Mouse (Mus musculus) small intestine, adult 2 months (tissue): ENCODE measurements at regions not wholly inside any gene's neighbourhood (a gene's known extent, or its start where the extent isn't known, plus 50 kb on each side); places are given as distances from the start of the nearest gene placed in this dataset.

Experiments
- H3K27ac ChIP-seq: fragments of 200-500 bp; 2 replicates; pipeline ENCODE4 v1.5.1; 2012; ENCODE audit warnings: low read depth, low read length, control low read depth, inconsistent platforms; ENCODE audit not compliant: insufficient read depth
- H3K27me3 ChIP-seq: fragments of 200-500 bp; 2 replicates; pipeline ENCODE4 v1.6.1; 2012; ENCODE audit warnings: mild to moderate bottlenecking, moderate library complexity, low read length, inconsistent platforms; ENCODE audit not compliant: control insufficient read depth, insufficient read depth
- H3K36me3 ChIP-seq: fragments of 200-500 bp; 2 replicates; pipeline ENCODE4 v1.6.1; 2012; ENCODE audit warnings: mild to moderate bottlenecking, low read length, control low read depth, inconsistent platforms; ENCODE audit not compliant: control insufficient read depth, insufficient read depth
- H3K4me1 ChIP-seq: fragments of 200-500 bp; 2 replicates; pipeline ENCODE4 v1.6.1; 2012; ENCODE audit warnings: low read length, inconsistent platforms, mixed read lengths; ENCODE audit not compliant: control insufficient read depth, insufficient read depth, insufficient read length
- H3K4me3 ChIP-seq: fragments of 200-500 bp; 2 replicates; pipeline ENCODE4 v1.5.1; 2012; ENCODE audit warnings: low read depth, mild to moderate bottlenecking, control low read depth, inconsistent platforms, low read length, moderate library complexity
- CTCF ChIP-seq: fragments of 200-500 bp; IDR thresholded peaks from 2 replicates; pipeline ENCODE4 v1.5.1; 2012; ENCODE audit warnings: low read depth, mild to moderate bottlenecking, control low read depth, inconsistent platforms, low read length, moderate library complexity, mixed read lengths; ENCODE audit not compliant: insufficient replicate concordance, insufficient read length; ENCODE audit errors: extremely low read depth
- POLR2A ChIP-seq: fragments of 200-500 bp; IDR thresholded peaks from 2 replicates; pipeline ENCODE4 v1.6.1; 2012; ENCODE audit warnings: low read depth, mild to moderate bottlenecking, control low read depth, inconsistent platforms, low read length, moderate library complexity
- WGBS: fragments of 180-500 bp; shearing (Covaris S2); methylation state at CpG from one replicate; pipeline ENCODE4 v1.1.7; 2018; 5-methylcytosine and 5-hydroxymethylcytosine counted together

GRCm38 (mm10) chr2:117019552-117019951 lies 101.6 kb upstream of the Spred1 start:
- H3K27ac ChIP-seq = no peak overlapping the region
- 69% methylated on average over 1 of the region's 1 CpGs for WGBS

DNA sequence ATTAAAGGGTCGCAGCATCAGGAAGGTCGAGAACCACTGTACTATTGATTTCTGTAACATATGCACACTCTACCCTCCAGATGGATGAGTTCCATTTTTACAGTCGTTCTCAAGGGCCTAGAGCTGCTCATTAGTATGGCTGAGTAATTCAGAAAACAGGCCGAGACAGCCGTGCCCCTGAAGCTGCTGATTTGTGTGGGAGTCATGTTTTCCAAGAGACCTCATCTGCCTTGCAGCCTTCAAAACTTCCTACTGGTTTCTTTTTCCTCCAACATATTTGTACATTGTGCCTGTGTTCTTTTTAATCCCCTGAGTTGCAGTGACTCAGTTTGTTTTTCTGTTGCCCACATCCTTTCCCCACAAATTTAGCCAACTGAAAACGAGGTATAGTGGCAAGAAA lies 99.4 kb upstream of the Spred1 start:
- 59% methylated on average over 6 of the region's 6 CpGs for WGBS
- Histone ChIP-seq H3K4me1 (no peaks in the 10 kb centered on the region; the same call in 1 of the 2 replicates), H3K36me3 (no peaks in the 10 kb centered on the region), H3K27ac (no peak overlapping the region), H3K4me3 (no peak overlapping the region), H3K27me3 (no peaks in the 10 kb centered on the region)
- TF ChIP-seq CTCF (no peak), POLR2A (no peak)

More at GRCm38 (mm10) chr2:117019552-117019951, 101.6 kb upstream of the Spred1 start:
- no peaks in the 10 kb centered on the region for H3K36me3 ChIP-seq
- TF ChIP-seq CTCF (no peak), POLR2A (no peak)
- no peak overlapping the region for H3K4me3 ChIP-seq
- no peaks in the 10 kb centered on the region; the same call in 1 of the 2 replicates for H3K4me1 ChIP-seq
- H3K27me3 ChIP-seq = no peaks in the 10 kb centered on the region

DNA sequence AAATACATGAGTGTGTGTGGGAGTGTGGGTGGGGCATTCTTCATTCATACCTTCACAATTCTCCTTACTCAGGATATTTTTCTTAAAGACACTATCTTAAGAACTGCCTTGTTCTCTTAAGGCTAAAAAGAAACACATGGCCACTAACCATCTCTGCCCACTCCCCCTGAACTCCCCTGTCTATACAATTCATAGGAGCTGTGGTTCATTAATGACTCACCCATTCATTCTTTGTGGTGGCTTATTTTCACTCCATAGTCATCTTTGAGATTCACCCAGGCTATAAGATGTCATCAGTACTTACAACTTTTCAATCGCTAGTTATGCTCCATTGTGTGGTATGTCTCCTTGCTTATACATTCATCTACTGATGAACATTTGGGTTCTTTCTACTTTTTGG lies 97.7 kb upstream of the Spred1 start:
- Histone ChIP-seq H3K27me3 (no peaks in the 10 kb centered on the region), H3K4me1 (no peaks in the 10 kb centered on the region), H3K27ac (no peak overlapping the region), H3K36me3 (no peaks in the 10 kb centered on the region), H3K4me3 (no peak overlapping the region)
- 92% methylated on average over 1 of the region's 1 CpGs for WGBS
- TF ChIP-seq POLR2A = no peak
- TF ChIP-seq CTCF = no peak

DNA sequence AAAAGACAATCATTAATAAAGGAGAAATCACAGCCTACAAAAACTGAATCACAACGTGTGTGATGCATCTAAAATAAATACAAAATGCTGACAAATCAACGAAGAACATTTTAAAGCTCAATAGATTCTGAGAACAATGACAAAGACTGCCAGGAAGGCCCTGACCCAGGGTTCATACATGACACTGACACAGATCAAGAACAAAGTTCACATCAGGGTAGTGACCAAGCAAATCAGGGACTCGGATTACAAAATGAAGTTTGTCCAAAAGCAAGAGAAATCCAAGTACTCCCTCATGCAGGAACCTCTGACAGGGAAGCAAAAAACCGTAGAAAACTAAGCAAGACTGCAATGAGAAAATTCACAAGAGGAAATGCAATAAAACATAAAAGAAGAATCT lies 94.1 kb upstream of the Spred1 start:
- Histone ChIP-seq H3K36me3 (no peaks in the 10 kb centered on the region), H3K4me3 (no peak overlapping the region), H3K4me1 (no peaks in the 10 kb centered on the region), H3K27me3 (no peaks in the 10 kb centered on the region), H3K27ac (no peak overlapping the region)
- WGBS = 53% methylated on average over 4 of the region's 4 CpGs
- TF ChIP-seq CTCF (no peak), POLR2A (no peak)

DNA sequence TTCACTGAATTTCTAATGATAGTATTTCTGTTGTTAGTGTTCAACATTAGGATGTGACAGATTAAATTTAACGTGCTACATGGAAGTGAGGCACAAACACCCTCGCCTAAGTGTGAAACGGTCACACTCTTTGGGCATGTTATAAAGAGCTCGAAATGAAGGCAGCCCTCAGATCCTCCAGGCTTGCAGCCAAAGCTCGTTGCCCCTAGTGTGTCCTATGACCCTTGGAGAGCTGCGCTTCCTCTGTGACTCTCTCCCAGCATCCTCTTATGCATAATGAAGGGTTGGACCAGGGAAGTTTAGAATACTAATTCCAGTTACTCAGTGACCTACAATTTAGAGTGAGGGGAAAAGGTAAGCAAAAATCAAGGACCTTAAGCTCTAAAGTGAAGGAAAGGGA lies 92.4 kb upstream of the Spred1 start:
- no peaks in the 10 kb centered on the region for H3K36me3 ChIP-seq
- H3K27ac ChIP-seq = no peak overlapping the region
- TF ChIP-seq CTCF = no peak
- H3K4me1 ChIP-seq = no peaks in the 10 kb centered on the region
- H3K27me3 ChIP-seq = no peaks in the 10 kb centered on the region
- WGBS = 67% methylated on average over 6 of the region's 6 CpGs
- H3K4me3 ChIP-seq = no peak overlapping the region

DNA sequence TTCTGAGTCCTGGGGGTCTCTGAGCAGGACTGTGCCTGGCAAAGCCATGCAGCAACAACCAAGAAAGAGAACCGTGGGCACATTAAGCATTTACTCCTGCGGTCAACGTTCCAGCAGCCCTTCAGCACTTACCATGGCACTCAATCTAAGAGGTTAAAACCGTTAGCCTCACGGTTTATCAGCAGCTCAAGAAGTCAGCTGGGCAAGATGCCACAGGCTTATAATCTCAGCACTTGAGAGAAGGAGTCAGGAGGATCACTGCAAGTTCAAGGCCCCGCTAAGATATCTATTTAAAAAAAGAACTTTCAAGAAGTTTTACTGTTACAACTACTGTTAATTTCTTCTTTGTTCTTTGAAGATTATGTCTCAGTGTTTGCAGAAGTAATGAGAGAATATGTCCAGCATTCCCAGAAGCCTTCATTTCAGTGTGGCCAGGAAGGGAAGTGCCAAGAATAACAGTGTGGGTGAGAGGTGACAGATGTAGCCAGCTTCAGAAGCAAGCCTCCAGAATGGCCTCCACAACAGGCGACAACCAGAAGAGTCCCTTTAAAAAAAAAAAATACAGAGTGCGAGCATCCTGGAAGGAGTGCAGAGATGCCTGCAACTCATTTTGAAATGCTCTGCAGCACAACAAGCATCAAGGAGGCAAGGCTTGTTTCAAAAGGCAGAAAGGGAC lies 84.8 kb upstream of the Spred1 start:
- Histone ChIP-seq H3K4me3 (no peak overlapping the region), H3K27ac (no peak overlapping the region), H3K27me3 (no peaks in the 10 kb centered on the region), H3K36me3 (no peaks in the 10 kb centered on the region), H3K4me1 (no peaks in the 10 kb centered on the region)
- TF ChIP-seq POLR2A (no peak), CTCF (no peak)
- WGBS = 73% methylated on average over 8 of the region's 8 CpGs

DNA sequence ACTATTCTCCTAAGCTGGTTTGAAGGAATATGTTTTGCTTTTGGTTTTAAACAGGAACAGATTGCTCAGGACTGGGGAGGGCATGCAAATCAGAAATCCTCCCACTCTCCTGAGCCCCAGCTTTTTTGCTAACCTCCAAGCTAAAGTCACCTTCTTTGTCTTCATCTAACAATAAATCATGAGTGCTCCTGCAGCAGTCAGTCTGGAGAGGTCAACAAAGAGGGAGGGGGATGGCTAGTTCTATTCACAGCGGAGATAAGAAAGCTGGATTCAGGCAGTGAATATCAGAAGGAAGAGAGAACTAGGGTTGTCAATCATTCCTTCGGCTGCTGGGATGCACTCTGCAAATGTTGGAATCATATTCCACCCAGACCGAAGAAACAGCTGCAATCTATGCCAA lies 81.0 kb upstream of the Spred1 start:
- 36% methylated on average over 3 of the region's 3 CpGs for WGBS
- Histone ChIP-seq H3K4me1 (no peaks in the 10 kb centered on the region), H3K4me3 (no peak overlapping the region), H3K27ac (no peak overlapping the region), H3K27me3 (no peaks in the 10 kb centered on the region), H3K36me3 (no peaks in the 10 kb centered on the region)
- TF ChIP-seq POLR2A (no peak), CTCF (no peak)
